Mouse (Mus musculus): ENCODE results near the gene Fstl5. TPM values are rescaled to one million over a fixed set of nuclear protein-coding genes. Genes with fewer than 3 reads are reported as not detected.

The Fstl5 gene
- 0.13 and 0.48 TPM in 2 replicates for total RNA-seq (2012; rRNA removed)

DNA sequence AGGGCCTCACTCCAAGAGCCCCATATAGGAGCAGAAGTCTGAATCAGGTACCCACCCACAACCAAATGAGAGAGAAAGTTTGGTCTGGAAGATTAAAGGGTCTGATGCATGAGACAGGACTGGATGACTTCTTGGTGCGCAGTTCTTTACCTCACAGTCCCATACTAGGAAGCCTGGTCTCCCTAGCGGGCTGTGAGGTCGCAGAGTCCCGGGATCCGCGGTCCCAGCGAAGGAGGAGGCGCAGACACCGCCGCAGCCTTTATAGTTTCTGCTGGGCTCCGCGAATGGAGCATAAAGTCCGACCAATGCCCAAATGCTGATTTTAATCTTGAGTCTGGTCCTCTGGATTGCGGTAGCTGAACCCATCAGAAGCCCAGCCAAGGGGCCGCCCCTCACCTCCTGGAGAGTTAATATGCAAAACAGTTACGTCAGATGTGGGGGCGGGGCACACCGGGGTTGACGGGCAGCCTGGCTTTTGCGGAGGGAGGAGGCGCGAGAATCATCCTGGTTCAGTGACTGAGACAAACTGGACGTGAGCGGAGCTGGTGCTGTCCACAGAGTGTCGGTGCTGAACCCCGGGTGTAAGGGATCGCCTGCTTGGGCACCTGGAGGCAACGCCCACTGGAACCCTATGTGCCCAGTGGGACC, at the start of gene Fstl5:
Fstl5 (plus strand) TSS at position 211 of the 648 bp plus-strand sequence.
- H3K9me3 ChIP-seq (ENCODE audit: control insufficient read depth, insufficient read depth, low read depth, low read length) = no peaks in the 10 kb centered on the region
- peak within 1 kb of the TSS; percentile 62 to 85 for H3K4me3 ChIP-seq (ENCODE audit: insufficient read depth in 1 of 2, low read depth in 1 of 2, low read length in 2 of 2, poor library complexity in 1 of 2, severe bottlenecking in 1 of 2)
- no peak for TF ChIP-seq HCFC1 (IDR thresholded peaks at IDR 0.05; ENCODE audit: borderline replicate concordance, insufficient read depth, low read length)
- 0 out of 2 replicates have a peak, but pooled peaks have one; percentile 17 for TF ChIP-seq ZC3H11A (IDR thresholded peaks at IDR 0.05; ENCODE audit: borderline replicate concordance, low read depth, low read length)
- TF ChIP-seq MAFK (IDR thresholded peaks at IDR 0.05; ENCODE audit: insufficient read depth, low read depth, low read length) = no peak
- TF ChIP-seq ZNF384 (IDR thresholded peaks at IDR 0.05; ENCODE audit: low read depth, low read length) = 0 out of 2 replicates have a peak, but pooled peaks have one; percentile 19
- no peaks in the 10 kb centered on the region for H3K36me3 ChIP-seq (ENCODE audit: control insufficient read depth, insufficient read depth, low read length, poor library complexity, severe bottlenecking)
- H3K9ac ChIP-seq (ENCODE audit: insufficient read depth, low read depth, low read length, poor library complexity, severe bottlenecking) = peak within 1 kb of the TSS; percentile 49; the same call in 1 of the 2 replicates
- in situ Hi-C loops (cut with MboI; ENCODE audit: low sequenced_read_pairs in 2 of 2, unreplicated experiment in 2 of 2) = loop anchor here in 1 of 2 experiments (25.0 kb wide), 1 partner anchor 1138 kb away; no protein-coding TSS in a partner anchor
- DNase-seq (ENCODE audit: low read depth, low spot score) = peak; percentile 91
- no peak within 1 kb of the TSS for H3K27ac ChIP-seq (ENCODE audit: insufficient read depth, low read depth, low read length, poor library complexity, severe bottlenecking)
- H3K4me1 ChIP-seq (ENCODE audit: control insufficient read depth in 2 of 2, insufficient read depth in 2 of 2, low read length in 2 of 2, poor library complexity in 1 of 2) = no peaks in the 10 kb centered on the region

DNA sequence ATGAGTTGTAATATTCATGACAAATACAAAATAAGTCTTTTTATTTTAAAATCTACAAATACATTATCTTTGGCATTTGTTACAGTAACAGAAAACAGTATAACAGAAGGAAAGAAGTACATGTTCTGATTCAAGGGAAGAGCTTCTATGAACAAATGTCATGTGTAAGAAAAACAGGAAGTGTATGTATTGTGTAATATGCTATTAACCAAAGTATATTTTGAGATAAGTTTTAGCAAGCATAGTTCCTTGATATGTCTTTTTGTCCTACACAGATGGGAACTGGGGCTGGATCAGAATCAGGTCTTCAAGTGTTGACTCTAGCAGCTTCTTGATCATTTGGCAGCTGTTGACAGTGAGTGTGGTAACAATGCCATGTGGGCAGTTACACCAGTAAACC, 48.5 kb upstream of the Fstl5 start:
- Histone ChIP-seq H3K9me3 (ENCODE audit: control insufficient read depth, insufficient read depth, low read depth, low read length) (no peaks in the 10 kb centered on the region), H3K4me1 (ENCODE audit: control insufficient read depth in 2 of 2, insufficient read depth in 2 of 2, low read length in 2 of 2, poor library complexity in 1 of 2) (no peaks in the 10 kb centered on the region), H3K9ac (ENCODE audit: insufficient read depth, low read depth, low read length, poor library complexity, severe bottlenecking) (no peak overlapping the region), H3K4me3 (ENCODE audit: insufficient read depth in 1 of 2, low read depth in 1 of 2, low read length in 2 of 2, poor library complexity in 1 of 2, severe bottlenecking in 1 of 2) (no peak overlapping the region), H3K36me3 (ENCODE audit: control insufficient read depth, insufficient read depth, low read length, poor library complexity, severe bottlenecking) (no peaks in the 10 kb centered on the region), H3K27ac (ENCODE audit: insufficient read depth, low read depth, low read length, poor library complexity, severe bottlenecking) (no peak overlapping the region)
- TF ChIP-seq CHD2 (IDR thresholded peaks at IDR 0.05; ENCODE audit: low read depth, low read length) = no peak
- TF ChIP-seq ZNF384 (IDR thresholded peaks at IDR 0.05; ENCODE audit: low read depth, low read length) = no peak
- DNase-seq (ENCODE audit: low read depth, low spot score) = no peak
- in situ Hi-C loops (cut with MboI; ENCODE audit: low sequenced_read_pairs in 2 of 2, unreplicated experiment in 2 of 2) = no loop called here

DNA sequence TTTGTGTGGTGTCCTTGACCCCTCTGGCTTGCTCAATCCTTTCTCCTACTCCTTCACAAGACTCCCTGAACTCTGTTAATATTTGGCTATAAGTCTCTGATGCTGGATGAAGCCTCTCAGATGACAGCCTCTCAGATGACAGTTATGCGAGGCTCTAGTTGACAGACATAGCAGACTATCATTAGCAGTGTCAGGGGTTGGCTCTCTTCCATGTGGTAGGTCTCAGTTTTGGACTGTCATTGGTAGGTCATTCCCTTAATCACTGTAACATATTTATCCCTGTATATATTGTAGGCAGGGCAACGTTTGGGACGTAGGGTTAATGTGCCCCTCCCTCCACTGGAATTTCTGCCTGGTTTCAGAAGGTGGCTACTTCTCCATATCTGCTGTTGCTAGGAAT, 22.9 kb upstream of the Fstl5 start:
- in situ Hi-C loops (cut with MboI; ENCODE audit: low sequenced_read_pairs in 2 of 2, unreplicated experiment in 2 of 2) = loop anchor here in 1 of 2 experiments (25.0 kb wide), 1 partner anchor 1161 kb away; no protein-coding TSS in a partner anchor
- Histone ChIP-seq H3K36me3 (ENCODE audit: control insufficient read depth, insufficient read depth, low read length, poor library complexity, severe bottlenecking) (no peaks in the 10 kb centered on the region), H3K4me1 (ENCODE audit: control insufficient read depth in 2 of 2, insufficient read depth in 2 of 2, low read length in 2 of 2, poor library complexity in 1 of 2) (no peaks in the 10 kb centered on the region), H3K27ac (ENCODE audit: insufficient read depth, low read depth, low read length, poor library complexity, severe bottlenecking) (no peak overlapping the region), H3K9me3 (ENCODE audit: control insufficient read depth, insufficient read depth, low read depth, low read length) (no peaks in the 10 kb centered on the region), H3K4me3 (ENCODE audit: insufficient read depth in 1 of 2, low read depth in 1 of 2, low read length in 2 of 2, poor library complexity in 1 of 2, severe bottlenecking in 1 of 2) (no peak overlapping the region), H3K9ac (ENCODE audit: insufficient read depth, low read depth, low read length, poor library complexity, severe bottlenecking) (no peak overlapping the region)
- TF ChIP-seq MAFK (IDR thresholded peaks at IDR 0.05; ENCODE audit: insufficient read depth, low read depth, low read length) (no peak), CHD2 (IDR thresholded peaks at IDR 0.05; ENCODE audit: low read depth, low read length) (no peak), ZC3H11A (IDR thresholded peaks at IDR 0.05; ENCODE audit: borderline replicate concordance, low read depth, low read length) (no peak), HCFC1 (IDR thresholded peaks at IDR 0.05; ENCODE audit: borderline replicate concordance, insufficient read depth, low read length) (no peak), ZNF384 (IDR thresholded peaks at IDR 0.05; ENCODE audit: low read depth, low read length) (no peak)
- no peak for DNase-seq (ENCODE audit: low read depth, low spot score)

DNA sequence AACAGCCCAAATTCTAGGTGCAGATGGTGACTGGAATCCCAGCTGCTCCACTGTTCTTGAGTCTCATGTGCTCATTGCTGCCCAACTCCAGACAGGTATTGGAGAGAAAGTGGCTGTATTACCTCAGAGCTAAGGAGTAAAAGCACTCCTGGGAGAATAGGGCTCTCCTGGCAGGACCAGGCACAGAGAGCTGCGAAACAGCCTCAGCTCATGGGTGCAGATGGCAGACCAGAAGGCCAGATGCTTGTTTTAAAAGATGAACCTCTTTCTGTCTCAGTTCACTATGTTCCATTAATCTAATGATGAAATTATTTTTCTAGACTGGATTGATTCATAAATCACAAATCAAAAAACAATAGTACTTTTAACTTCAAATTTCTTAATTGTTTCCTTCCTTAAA, 12.1 kb upstream of the Fstl5 start:
- TF ChIP-seq HCFC1 (IDR thresholded peaks at IDR 0.05; ENCODE audit: borderline replicate concordance, insufficient read depth, low read length) (no peak), ZNF384 (IDR thresholded peaks at IDR 0.05; ENCODE audit: low read depth, low read length) (no peak), ZC3H11A (IDR thresholded peaks at IDR 0.05; ENCODE audit: borderline replicate concordance, low read depth, low read length) (no peak), CHD2 (IDR thresholded peaks at IDR 0.05; ENCODE audit: low read depth, low read length) (no peak), MAFK (IDR thresholded peaks at IDR 0.05; ENCODE audit: insufficient read depth, low read depth, low read length) (no peak)
- H3K27ac ChIP-seq (ENCODE audit: insufficient read depth, low read depth, low read length, poor library complexity, severe bottlenecking) = no peak overlapping the region
- H3K4me1 ChIP-seq (ENCODE audit: control insufficient read depth in 2 of 2, insufficient read depth in 2 of 2, low read length in 2 of 2, poor library complexity in 1 of 2) = no peaks in the 10 kb centered on the region
- H3K4me3 ChIP-seq (ENCODE audit: insufficient read depth in 1 of 2, low read depth in 1 of 2, low read length in 2 of 2, poor library complexity in 1 of 2, severe bottlenecking in 1 of 2) = no peak overlapping the region
- no peak overlapping the region for H3K9ac ChIP-seq (ENCODE audit: insufficient read depth, low read depth, low read length, poor library complexity, severe bottlenecking)
- no peak for DNase-seq (ENCODE audit: low read depth, low spot score)
- H3K9me3 ChIP-seq (ENCODE audit: control insufficient read depth, insufficient read depth, low read depth, low read length) = no peaks in the 10 kb centered on the region
- no peaks in the 10 kb centered on the region for H3K36me3 ChIP-seq (ENCODE audit: control insufficient read depth, insufficient read depth, low read length, poor library complexity, severe bottlenecking)
- in situ Hi-C loops (cut with MboI; ENCODE audit: low sequenced_read_pairs in 2 of 2, unreplicated experiment in 2 of 2) = loop anchor here in 1 of 2 experiments (25.0 kb wide), 1 partner anchor 1150 kb away; no protein-coding TSS in a partner anchor

All from ES-E14 (cell line).